Mouse (Mus musculus) intestine, postnatal 0 days (tissue): ENCODE data around the gene Tigd3. TPM values are rescaled to one million over a fixed set of nuclear protein-coding genes. Genes with fewer than 3 reads are reported as not detected.

Source experiments
- ATAC-seq: fragments of 200-750 bp; cut with Nextera tagmentation; 2 replicates; pipeline ENCODE4 v1.8.0; 2017; ENCODE audit warnings: mild to moderate bottlenecking, moderate TSS enrichment, moderate library complexity
- H3K27ac ChIP-seq: fragments of 300-500 bp; sonication (generic); 2 replicates; pipeline ENCODE4 v1.5.1; 2014; ENCODE audit warnings: mild to moderate bottlenecking, low read depth, low read length, moderate library complexity
- H3K27me3 ChIP-seq: fragments of 300-500 bp; sonication (generic); replicated peaks from 2 replicates; pipeline ENCODE4 v1.6.1; 2014; ENCODE audit warnings: low read length, mixed read lengths; ENCODE audit not compliant: control insufficient read depth, insufficient read depth
- H3K36me3 ChIP-seq: fragments of 300-500 bp; sonication (generic); 2 replicates; pipeline ENCODE4 v1.6.1; 2014; ENCODE audit warnings: mild to moderate bottlenecking, moderate library complexity; ENCODE audit not compliant: control insufficient read depth, insufficient read depth
- H3K4me1 ChIP-seq: fragments of 300-500 bp; sonication (generic); replicated peaks from 2 replicates; pipeline ENCODE4 v1.6.1; 2014; ENCODE audit warnings: antibody characterized with exemption, low read length, mixed read lengths; ENCODE audit not compliant: control insufficient read depth, insufficient read depth
- H3K4me2 ChIP-seq: fragments of 300-500 bp; sonication (generic); replicated peaks from 2 replicates; pipeline ENCODE4 v1.6.1; 2014; ENCODE audit warnings: low read depth, mild to moderate bottlenecking, moderate library complexity
- H3K4me3 ChIP-seq: fragments of 300-500 bp; sonication (generic); 2 replicates; pipeline ENCODE4 v1.5.1; 2014; ENCODE audit warnings: low read depth, low read length
- H3K9ac ChIP-seq: fragments of 300-500 bp; sonication (generic); 2 replicates; pipeline ENCODE4 v1.6.1; 2014; ENCODE audit warnings: mild to moderate bottlenecking, low read depth, low read length
- H3K9me3 ChIP-seq: fragments of 300-500 bp; sonication (generic); 2 replicates; pipeline ENCODE4 v1.6.1; 2016; ENCODE audit warnings: mixed run types; ENCODE audit not compliant: control insufficient read depth
- CTCF ChIP-seq: sonication (generic); IDR thresholded peaks from 2 replicates; pipeline ENCODE4 v1.5.1; 2016; ENCODE audit warnings: low read depth, mild to moderate bottlenecking, control low read depth, antibody characterized with exemption, moderate library complexity
- WGBS: fragments of 180-500 bp; shearing (Covaris S2); extraction: QIAGEN DNeasy Blood & Tissue Kit; methylation state at CpG from one replicate; pipeline ENCODE4 v1.1.7; 2014; 5-methylcytosine and 5-hydroxymethylcytosine counted together
- polyA plus RNA-seq: library from polyadenylated mRNA; unstranded; fragments of >200 nt; fragmentation: Nextera tagmentation; extraction: Ambion mirVana; gene quantifications from 2 replicates; pipeline ENCODE4 v1.2.1, GENCODE M21; 2015

Gene Tigd3
- polyA plus RNA-seq, 1 experiment from 2014 or later = 1.0 TPM

GRCm38 (mm10) chr19:5913007-5913719, 19.2 kb upstream of the Tigd3 start, which contains the start of gene Dpf2:
Gene Dpf2, minus strand, starts transcription at chr19:5913010.
- no peaks in the 10 kb centered on the region for H3K27me3 ChIP-seq
- no peaks in the 10 kb centered on the region for H3K9me3 ChIP-seq
- H3K4me2 ChIP-seq = peak within 1 kb of the TSS; percentile 89
- WGBS = 13% methylated on average over 13 of the region's 13 CpGs
- H3K4me1 ChIP-seq = 0 out of 2 replicates have a peak, but pooled peaks cover 11% of the 10 kb centered on the region
- H3K36me3 ChIP-seq = peaks cover 14% of the 10 kb centered on the region
- peak within 1 kb of the TSS; percentile 92 for H3K9ac ChIP-seq
- H3K27ac ChIP-seq = peak within 1 kb of the TSS; percentile 67
- ATAC-seq = no peak
- TF ChIP-seq CTCF = no peak
- peak within 1 kb of the TSS; percentile 79 for H3K4me3 ChIP-seq

DNA sequence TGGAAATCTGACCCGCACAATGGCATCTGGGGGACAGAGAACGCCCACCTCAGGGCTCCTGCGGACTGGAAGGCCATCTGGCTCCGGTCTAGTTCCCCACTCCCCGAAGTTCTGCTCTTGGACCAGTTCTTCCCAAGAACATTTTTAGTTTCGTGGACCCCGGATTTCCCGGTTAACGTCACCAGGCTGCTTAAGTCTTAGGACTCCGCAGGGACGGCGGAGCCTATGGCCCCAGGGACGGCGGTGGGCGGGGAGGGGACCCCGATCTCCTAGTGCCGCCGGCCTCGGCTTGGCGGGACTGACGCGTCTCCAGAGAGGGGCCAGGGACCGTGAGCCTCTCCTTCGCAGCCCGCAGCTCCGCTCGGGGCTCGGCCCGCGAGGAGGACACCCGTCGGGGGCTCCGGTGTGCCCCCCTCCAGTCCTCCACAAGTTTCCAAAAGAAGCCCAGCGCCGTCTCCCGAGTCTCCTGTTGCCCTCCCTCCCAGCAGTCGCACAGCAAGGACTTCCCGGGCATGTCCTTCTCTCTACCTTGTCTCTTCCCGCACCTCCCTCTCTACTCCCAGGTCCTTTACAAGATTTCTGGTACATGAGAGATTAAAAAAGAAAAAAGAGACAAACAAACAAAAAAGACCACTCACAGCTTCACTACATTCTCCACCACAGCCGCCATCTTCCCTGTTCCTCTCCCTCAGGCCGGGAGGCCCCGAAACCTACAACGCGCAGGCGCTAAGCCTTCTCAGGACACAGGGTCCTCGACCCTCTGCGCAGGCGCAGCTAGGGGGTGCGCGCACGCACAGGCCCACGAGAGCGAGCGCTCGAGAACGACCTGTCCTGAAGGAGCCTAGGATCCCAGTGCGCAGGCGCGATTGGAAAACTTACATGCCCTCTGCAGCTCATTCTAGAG, 18.4 kb upstream of the Tigd3 start:
- Histone ChIP-seq H3K9me3 (no peaks in the 10 kb centered on the region), H3K9ac (peak overlapping the region; percentile 92), H3K36me3 (peaks cover 6% of the 10 kb centered on the region), H3K4me3 (peak overlapping the region; percentile 79), H3K4me2 (peak overlapping the region; percentile 89), H3K4me1 (0 out of 2 replicates have a peak, but pooled peaks cover 11% of the 10 kb centered on the region), H3K27ac (peak overlapping the region; percentile 67), H3K27me3 (no peaks in the 10 kb centered on the region)
- ATAC-seq = peak; percentile 97
- WGBS = under 1% methylated on average over 59 of the region's 59 CpGs
- TF ChIP-seq CTCF = peak; percentile 47

GRCm38 (mm10) chr19:5911430-5912102, 17.6 kb upstream of the Tigd3 start:
- Histone ChIP-seq H3K27ac (peak overlapping the region; percentile 67), H3K4me1 (0 out of 2 replicates have a peak, but pooled peaks cover 11% of the 10 kb centered on the region), H3K9me3 (no peaks in the 10 kb centered on the region), H3K9ac (peak overlapping the region; percentile 92), H3K4me2 (peak overlapping the region; percentile 89), H3K36me3 (peaks cover 5% of the 10 kb centered on the region), H3K27me3 (no peaks in the 10 kb centered on the region), H3K4me3 (peak overlapping the region; percentile 79)
- no peak for TF ChIP-seq CTCF
- no peak for ATAC-seq
- 3% methylated on average over 14 of the region's 14 CpGs for WGBS

- WGBS = 36% methylated on average over 6 of the region's 6 CpGs
- Histone ChIP-seq H3K36me3 (peaks cover 18% of the 10 kb centered on the region), H3K9me3 (no peaks in the 10 kb centered on the region), H3K4me1 (0 out of 2 replicates have a peak, but pooled peaks cover 11% of the 10 kb centered on the region), H3K9ac (no peak overlapping the region), H3K4me2 (peak overlapping the region; percentile 89; the same call in 1 of the 2 replicates), H3K4me3 (no peak overlapping the region), H3K27ac (0 out of 2 replicates have a peak overlapping the region, but pooled peaks have one; percentile 8), H3K27me3 (no peaks in the 10 kb centered on the region)
- peak; percentile 40; the same call in 1 of the 2 replicates for TF ChIP-seq CTCF
- no peak for ATAC-seq
Measured at GRCm38 (mm10) chr19:5910221-5910620, 16.3 kb upstream of the Tigd3 start.

- no peak overlapping the region for H3K9ac ChIP-seq
- no peak overlapping the region for H3K4me3 ChIP-seq
- no peak overlapping the region for H3K4me2 ChIP-seq
- H3K9me3 ChIP-seq = no peaks in the 10 kb centered on the region
- H3K27me3 ChIP-seq = no peaks in the 10 kb centered on the region
- H3K36me3 ChIP-seq = peaks cover 47% of the 10 kb centered on the region
- H3K27ac ChIP-seq = no peak overlapping the region
- no peak for ATAC-seq
- 76% methylated on average over 3 of the region's 3 CpGs for WGBS
- no peak for TF ChIP-seq CTCF
- 0 out of 2 replicates have a peak, but pooled peaks cover 11% of the 10 kb centered on the region for H3K4me1 ChIP-seq
Measured at GRCm38 (mm10) chr19:5907275-5907674, 13.3 kb upstream of the Tigd3 start.
